Mouse (Mus musculus) testis, adult 2 months (tissue): ENCODE measurements around the gene Sox5. TPM values are rescaled to one million over a fixed set of nuclear protein-coding genes. Genes with fewer than 3 reads are reported as not detected.

Experiments
- H3K27ac ChIP-seq: fragments of 200-500 bp; 2 replicates; pipeline ENCODE4 v1.5.1; 2012; ENCODE audit warnings: low read depth, low read length; ENCODE audit not compliant: control insufficient read depth, insufficient read depth
- H3K27me3 ChIP-seq: fragments of 200-500 bp; 2 replicates; pipeline ENCODE4 v1.6.1; 2012; ENCODE audit warnings: mild to moderate bottlenecking, low read length, moderate library complexity; ENCODE audit not compliant: control insufficient read depth, insufficient read depth
- H3K36me3 ChIP-seq: fragments of 200-500 bp; 2 replicates; pipeline ENCODE4 v1.6.1; 2012; ENCODE audit warnings: mild to moderate bottlenecking, low read length; ENCODE audit not compliant: control insufficient read depth, insufficient read depth
- H3K4me1 ChIP-seq: fragments of 200-500 bp; 2 replicates; pipeline ENCODE4 v1.6.1; 2012; ENCODE audit warnings: low read length; ENCODE audit not compliant: control insufficient read depth, insufficient read depth
- H3K4me3 ChIP-seq: fragments of 200-500 bp; 2 replicates; pipeline ENCODE4 v1.5.1; 2012; ENCODE audit warnings: low read depth, mild to moderate bottlenecking, low read length, moderate library complexity, mixed read lengths; ENCODE audit not compliant: control insufficient read depth
- CTCF ChIP-seq: fragments of 200-500 bp; IDR thresholded peaks from 2 replicates; pipeline ENCODE4 v1.5.1; 2012; ENCODE audit warnings: low read depth, mild to moderate bottlenecking, inconsistent platforms, low read length, moderate library complexity; ENCODE audit not compliant: control insufficient read depth, insufficient read depth, insufficient replicate concordance
- POLR2A ChIP-seq: fragments of 200-500 bp; IDR thresholded peaks from 2 replicates; pipeline ENCODE4 v1.6.1; 2012; ENCODE audit warnings: low read depth, mild to moderate bottlenecking, inconsistent platforms, low read length, moderate library complexity; ENCODE audit not compliant: control insufficient read depth
- polyA plus RNA-seq: library from polyadenylated mRNA; depleted of rRNA; stranded (reverse); fragments of >200 nt; gene quantifications from 2 replicates; pipeline ENCODE4 v1.2.3, GENCODE M21; 2012

Sox5 gene
- polyA plus RNA-seq, 1 experiment = 148 TPM

- no peak overlapping the region for H3K4me3 ChIP-seq
- H3K27me3 ChIP-seq = no peaks in the 10 kb centered on the region
- H3K27ac ChIP-seq = peak overlapping the region; percentile 14
- H3K36me3 ChIP-seq = no peaks in the 10 kb centered on the region
- TF ChIP-seq CTCF (no peak), POLR2A (no peak)
- H3K4me1 ChIP-seq = no peaks in the 10 kb centered on the region
Observed at GRCm38 (mm10) chr6:144711841-144712240, 69.9 kb downstream of the Sox5 start.

- Histone ChIP-seq H3K27me3 (no peaks in the 10 kb centered on the region), H3K4me1 (no peaks in the 10 kb centered on the region), H3K4me3 (no peak overlapping the region), H3K36me3 (no peaks in the 10 kb centered on the region), H3K27ac (peak overlapping the region; percentile 29; the same call in 1 of the 2 replicates)
- TF ChIP-seq CTCF (no peak), POLR2A (no peak)
Observed at GRCm38 (mm10) chr6:144710816-144711215, 71.0 kb downstream of the Sox5 start.

GRCm38 (mm10) chr6:144709614-144710180 lies 72.1 kb downstream of the Sox5 start:
- no peaks in the 10 kb centered on the region for H3K4me1 ChIP-seq
- H3K4me3 ChIP-seq = no peak overlapping the region
- H3K27me3 ChIP-seq = no peaks in the 10 kb centered on the region
- no peak for TF ChIP-seq POLR2A
- no peaks in the 10 kb centered on the region for H3K36me3 ChIP-seq
- no peak overlapping the region for H3K27ac ChIP-seq

- no peak overlapping the region for H3K4me3 ChIP-seq
- TF ChIP-seq CTCF (no peak), POLR2A (no peak)
- no peaks in the 10 kb centered on the region for H3K27me3 ChIP-seq
- no peak overlapping the region for H3K27ac ChIP-seq
- H3K4me1 ChIP-seq = no peaks in the 10 kb centered on the region
- no peaks in the 10 kb centered on the region for H3K36me3 ChIP-seq
Observed at GRCm38 (mm10) chr6:144708410-144708809, 73.4 kb downstream of the Sox5 start.

GRCm38 (mm10) chr6:144707976-144708375 lies 73.8 kb downstream of the Sox5 start:
- H3K4me3 ChIP-seq = no peak overlapping the region
- H3K36me3 ChIP-seq = no peaks in the 10 kb centered on the region
- H3K27ac ChIP-seq = no peak overlapping the region
- TF ChIP-seq POLR2A = no peak
- TF ChIP-seq CTCF = no peak
- H3K27me3 ChIP-seq = no peaks in the 10 kb centered on the region
- H3K4me1 ChIP-seq = no peaks in the 10 kb centered on the region

- H3K27me3 ChIP-seq = no peaks in the 10 kb centered on the region
- TF ChIP-seq CTCF (no peak), POLR2A (no peak)
- no peak overlapping the region for H3K4me3 ChIP-seq
- H3K4me1 ChIP-seq = no peaks in the 10 kb centered on the region
- H3K36me3 ChIP-seq = no peaks in the 10 kb centered on the region
- no peak overlapping the region for H3K27ac ChIP-seq
Observed at GRCm38 (mm10) chr6:144704962-144705361, 76.8 kb downstream of the Sox5 start.

- H3K27me3 ChIP-seq = no peaks in the 10 kb centered on the region
- no peaks in the 10 kb centered on the region for H3K36me3 ChIP-seq
- no peaks in the 10 kb centered on the region for H3K4me1 ChIP-seq
- TF ChIP-seq CTCF (no peak), POLR2A (no peak)
- no peak overlapping the region for H3K27ac ChIP-seq
- H3K4me3 ChIP-seq = no peak overlapping the region
Observed at GRCm38 (mm10) chr6:144695660-144696059, 86.1 kb downstream of the Sox5 start.

GRCm38 (mm10) chr6:144693211-144693899 lies 88.4 kb downstream of the Sox5 start:
- no peaks in the 10 kb centered on the region for H3K27me3 ChIP-seq
- no peak for TF ChIP-seq POLR2A
- H3K27ac ChIP-seq = no peak overlapping the region
- H3K36me3 ChIP-seq = no peaks in the 10 kb centered on the region
- H3K4me1 ChIP-seq = no peaks in the 10 kb centered on the region
- no peak overlapping the region for H3K4me3 ChIP-seq
